Mouse (Mus musculus) thymus, adult 2 months (tissue): Measurements from ENCODE around the gene Idnk. TPM values are rescaled to one million over a fixed set of nuclear protein-coding genes. Genes with fewer than 3 reads are reported as not detected.

Experiments
- DNase-seq: peaks from one replicate; pipeline ENCODE4 v3.0.0; 2021
- H3K27ac ChIP-seq: fragments of 200-500 bp; 2 replicates; pipeline ENCODE4 v1.5.1; 2012; ENCODE audit warnings: low read length, control low read depth; ENCODE audit not compliant: control insufficient read depth, insufficient read depth
- H3K27me3 ChIP-seq: fragments of 200-500 bp; 2 replicates; pipeline ENCODE4 v1.6.1; 2012; ENCODE audit warnings: mild to moderate bottlenecking, low read length, moderate library complexity, mixed read lengths; ENCODE audit not compliant: control insufficient read depth, insufficient read depth
- H3K36me3 ChIP-seq: fragments of 200-500 bp; 2 replicates; pipeline ENCODE4 v1.6.1; 2012; ENCODE audit warnings: mild to moderate bottlenecking, low read length, moderate library complexity; ENCODE audit not compliant: control insufficient read depth, insufficient read depth
- H3K4me1 ChIP-seq: fragments of 200-500 bp; replicated peaks from 2 replicates; pipeline ENCODE4 v1.6.1; 2012; ENCODE audit warnings: low read length; ENCODE audit not compliant: control insufficient read depth, insufficient read depth
- H3K4me3 ChIP-seq: fragments of 200-500 bp; 2 replicates; pipeline ENCODE4 v1.5.1; 2012; ENCODE audit warnings: mild to moderate bottlenecking, low read length, control low read depth, moderate library complexity; ENCODE audit not compliant: control insufficient read depth, insufficient read depth
- CTCF ChIP-seq: fragments of 200-500 bp; IDR thresholded peaks from 2 replicates; pipeline ENCODE4 v1.5.1; 2012; ENCODE audit warnings: mild to moderate bottlenecking, control low read depth, low read length, moderate library complexity, borderline replicate concordance; ENCODE audit not compliant: control insufficient read depth, poor library complexity, insufficient read depth; ENCODE audit errors: extremely low read depth
- POLR2A ChIP-seq: fragments of 200-500 bp; IDR thresholded peaks from 2 replicates; pipeline ENCODE4 v1.6.1; 2012; ENCODE audit warnings: mild to moderate bottlenecking, low read length, control low read depth, moderate library complexity; ENCODE audit not compliant: control insufficient read depth, poor library complexity, insufficient read depth; ENCODE audit errors: extremely low read depth
- WGBS: fragments of 180-500 bp; shearing (Covaris S2); methylation state at CpG from one replicate; pipeline ENCODE4 v1.1.7; 2018; 5-methylcytosine and 5-hydroxymethylcytosine counted together
- polyA plus RNA-seq: library from polyadenylated mRNA; depleted of rRNA; stranded (reverse); fragments of >200 nt; gene quantifications from 2 replicates; pipeline ENCODE4 v1.2.3, GENCODE M21; 2012; rRNA removed

Gene Idnk
- polyA plus RNA-seq, 1 experiment: 57.2 TPM

GRCm38 (mm10) chr13:58210441-58210840 lies 53.0 kb downstream of the Idnk start:
- Histone ChIP-seq H3K27me3 (no peaks in the 10 kb centered on the region), H3K36me3 (no peaks in the 10 kb centered on the region), H3K4me3 (no peak overlapping the region), H3K4me1 (peaks cover 9% of the 10 kb centered on the region), H3K27ac (no peak overlapping the region)
- TF ChIP-seq CTCF (no peak), POLR2A (no peak)
- 90% methylated on average over 5 of the region's 5 CpGs for WGBS
- DNase-seq: no peak

GRCm38 (mm10) chr13:58212530-58212929 lies 55.1 kb downstream of the Idnk start:
- no peaks in the 10 kb centered on the region for H3K36me3 ChIP-seq
- H3K4me3 ChIP-seq: no peak overlapping the region
- TF ChIP-seq CTCF: no peak
- TF ChIP-seq POLR2A: no peak
- H3K27me3 ChIP-seq: no peaks in the 10 kb centered on the region
- WGBS: 73% methylated on average over 2 of the region's 2 CpGs
- peaks cover 8% of the 10 kb centered on the region for H3K4me1 ChIP-seq
- no peak for DNase-seq
- no peak overlapping the region for H3K27ac ChIP-seq

GRCm38 (mm10) chr13:58213801-58214200 lies 56.4 kb downstream of the Idnk start:
- Histone ChIP-seq H3K27me3 (no peaks in the 10 kb centered on the region), H3K4me3 (no peak overlapping the region), H3K27ac (no peak overlapping the region), H3K36me3 (no peaks in the 10 kb centered on the region), H3K4me1 (peaks cover 8% of the 10 kb centered on the region)
- WGBS: 71% methylated on average over 8 of the region's 8 CpGs
- DNase-seq: peak; percentile 16
- TF ChIP-seq CTCF (no peak), POLR2A (no peak)

Other genes with a start within 250 kb of the Idnk start
- gene Spock1, start 249.3 kb upstream of the Idnk start, polyA plus RNA-seq: 0.93 and 1.1 TPM in 2 replicates
- gene Klhl3, start 44.1 kb upstream of the Idnk start, polyA plus RNA-seq: 1.9 and 2.0 TPM in 2 replicates
- gene Hnrnpa0, start 29.1 kb upstream of the Idnk start, polyA plus RNA-seq: 169 and 254 TPM in 2 replicates
- gene Ubqln1, start 58.0 kb downstream of the Idnk start, polyA plus RNA-seq: 161 and 171 TPM in 2 replicates
- gene Gkap1, start 118.0 kb downstream of the Idnk start, polyA plus RNA-seq: 2.8 and 4.0 TPM in 2 replicates
- 0.07 TPM in 1 of 2 replicates, not detected in the other for gene Kif27, start 201.5 kb downstream of the Idnk start, polyA plus RNA-seq
- gene 2210016F16Rik, start 227.6 kb downstream of the Idnk start, polyA plus RNA-seq: 27.9 and 31.7 TPM in 2 replicates
- 16.9 and 17.3 TPM in 2 replicates for gene Rmi1, start 244.6 kb downstream of the Idnk start, polyA plus RNA-seq
- gene Hnrnpk, start 245.7 kb downstream of the Idnk start, polyA plus RNA-seq: 379 and 419 TPM in 2 replicates